Comparison of ENCODE assay signal across 24 mouse cellular contexts in genomic region chr17:29819608-29820007, GRCm38 (mm10).
A peak's percentile ranks its signal among the peaks of the same experiment; 100 is the strongest.
DNase-seq lines count a peak whose midpoint lies in the region; ATAC-seq lines count a peak whose summit lies in the region.
"Had no signal": no experiment of that assay in that cellular context is flagged by ENCODE, and none has a peak within 500 bp of the region (broad histone marks: within the 10 kb centered on the region; RNA-seq: fewer than 3 reads in every experiment).

No protein-coding gene starts in this region.

- no peaks in the 10 kb centered on the region for H3K9me3 ChIP-seq in hindbrain, embryonic 10.5 days
- no peaks in the 10 kb centered on the region for H3K9me3 ChIP-seq in hindbrain, embryonic 14.5 days (ENCODE audit: control insufficient read depth, low read length)
- H3K9me3 ChIP-seq: embryonic facial prominence, embryonic 10.5 days; embryonic facial prominence, embryonic 13.5 days; forebrain, embryonic 12.5 days; forebrain, embryonic 15.5 days; heart, embryonic 12.5 days; heart, embryonic 15.5 days; hindbrain, embryonic 12.5 days; intestine, embryonic 15.5 days had no signal

- DNase-seq in adrenal gland, adult (ENCODE audit: inconsistent age in 2 of 2, low spot score in 1 of 2) = peak; percentile 31 to 51
- no peak for DNase-seq in adrenal gland, adult 8-10 months
- no peak for DNase-seq in hindbrain, embryonic 10.5 days (ENCODE audit: low spot score)
- no peak for DNase-seq in hindbrain, embryonic 14.5 days (ENCODE audit: low spot score)
- DNase-seq in adrenal gland, postnatal 36 days = peak; percentile 29 to 47
- no peak for DNase-seq in urinary bladder, postnatal 14 days (ENCODE audit: low spot score)
- no peak for DNase-seq in urinary bladder, postnatal 4 days (ENCODE audit: low spot score in 2 of 2)
- DNase-seq: cerebellum, adult 11-12 months; cerebellum, adult 8-10 months; cerebellum, postnatal 36 days; embryo, embryonic 11 days; gastrocnemius, postnatal 25 days; heart, postnatal 4 days had no signal

- 0 out of 2 replicates have a peak overlapping the region, but pooled peaks have one; percentile 23 for H3K27ac ChIP-seq in hindbrain, embryonic 10.5 days
- H3K27ac ChIP-seq in hindbrain, embryonic 14.5 days = no peak overlapping the region
- H3K27ac ChIP-seq: embryonic facial prominence, embryonic 10.5 days; embryonic facial prominence, embryonic 13.5 days; forebrain, embryonic 12.5 days; forebrain, embryonic 15.5 days; heart, embryonic 15.5 days; hindbrain, embryonic 12.5 days; intestine, embryonic 15.5 days had no signal

- H3K9ac ChIP-seq in hindbrain, embryonic 14.5 days = no peak overlapping the region
- H3K9ac ChIP-seq: embryonic facial prominence, embryonic 13.5 days; forebrain, embryonic 12.5 days; forebrain, embryonic 15.5 days; heart, embryonic 12.5 days; heart, embryonic 15.5 days; hindbrain, embryonic 12.5 days; intestine, embryonic 15.5 days had no signal

- H3K4me2 ChIP-seq in hindbrain, embryonic 14.5 days (replicated peaks) = no peak overlapping the region
- H3K4me2 ChIP-seq: embryonic facial prominence, embryonic 13.5 days; forebrain, embryonic 12.5 days; forebrain, embryonic 15.5 days; heart, embryonic 12.5 days; heart, embryonic 15.5 days; hindbrain, embryonic 12.5 days; intestine, embryonic 15.5 days had no signal

- ATAC-seq in hindbrain, embryonic 14.5 days (ENCODE audit: low FRiP score) = no peak
- ATAC-seq: activated CD4-positive, CD25-positive, alpha-beta regulatory T cell, adult 4 months; forebrain, embryonic 15.5 days; hindbrain, embryonic 16.5 days; intestine, embryonic 15.5 days had no signal

- H3K36me3 ChIP-seq in hindbrain, embryonic 10.5 days = no peaks in the 10 kb centered on the region
- H3K36me3 ChIP-seq in hindbrain, embryonic 14.5 days (replicated peaks; ENCODE audit: control insufficient read depth, insufficient read depth) = no peaks in the 10 kb centered on the region
- H3K36me3 ChIP-seq: embryonic facial prominence, embryonic 10.5 days; embryonic facial prominence, embryonic 13.5 days; forebrain, embryonic 12.5 days; forebrain, embryonic 15.5 days; heart, embryonic 12.5 days; heart, embryonic 15.5 days; hindbrain, embryonic 12.5 days; intestine, embryonic 15.5 days had no signal

- peaks cover 17% of the 10 kb centered on the region for H3K27me3 ChIP-seq in hindbrain, embryonic 10.5 days (ENCODE audit: insufficient read depth, poor library complexity, severe bottlenecking)
- H3K27me3 ChIP-seq in hindbrain, embryonic 14.5 days (ENCODE audit: control insufficient read depth, insufficient read depth, low read length) = no peaks in the 10 kb centered on the region
- H3K27me3 ChIP-seq: embryonic facial prominence, embryonic 13.5 days; forebrain, embryonic 15.5 days; heart, embryonic 15.5 days had no signal

- no peak overlapping the region for H3K4me3 ChIP-seq in hindbrain, embryonic 10.5 days
- no peak overlapping the region for H3K4me3 ChIP-seq in hindbrain, embryonic 14.5 days (replicated peaks; ENCODE audit: low read length)
- H3K4me3 ChIP-seq: embryonic facial prominence, embryonic 10.5 days; embryonic facial prominence, embryonic 13.5 days; erythroblast, embryonic 14.5 days; forebrain, embryonic 12.5 days; forebrain, embryonic 15.5 days; heart, embryonic 12.5 days; heart, embryonic 15.5 days; hindbrain, embryonic 12.5 days; intestine, embryonic 15.5 days had no signal

- peaks cover 25% of the 10 kb centered on the region for H3K4me1 ChIP-seq in hindbrain, embryonic 10.5 days (replicated peaks)
- peaks cover 18% of the 10 kb centered on the region for H3K4me1 ChIP-seq in hindbrain, embryonic 14.5 days (replicated peaks; ENCODE audit: control insufficient read depth, insufficient read depth, low read length)
- H3K4me1 ChIP-seq: intestine, embryonic 15.5 days had no signal

- whole genome bisulfite sequencing in hindbrain, embryonic 10.5 days = 93% methylated on average over 3 of the region's 3 CpGs
- 90% methylated on average over 3 of the region's 3 CpGs for WGBS in hindbrain, embryonic 14.5 days

Comparison
In these comparisons a context has a peak if more than half of its experiments do, and no peak if none do; other contexts are left out.
1. DNase-seq: peak in adrenal gland, adult (2 of 2) and adrenal gland, postnatal 36 days (2 of 2); none in adrenal gland, adult 8-10 months (single experiment), hindbrain, embryonic 10.5 days (single experiment), hindbrain, embryonic 14.5 days (single experiment), urinary bladder, postnatal 14 days (single experiment) and urinary bladder, postnatal 4 days (0 of 2).